Mouse (Mus musculus): ENCODE data around the gene Parpbp. TPM values are rescaled to one million over a fixed set of nuclear protein-coding genes. Genes with fewer than 3 reads are reported as not detected.

The Parpbp gene
- polyA plus RNA-seq, 1 experiment from 2014 or later, result 10.2 TPM

DNA sequence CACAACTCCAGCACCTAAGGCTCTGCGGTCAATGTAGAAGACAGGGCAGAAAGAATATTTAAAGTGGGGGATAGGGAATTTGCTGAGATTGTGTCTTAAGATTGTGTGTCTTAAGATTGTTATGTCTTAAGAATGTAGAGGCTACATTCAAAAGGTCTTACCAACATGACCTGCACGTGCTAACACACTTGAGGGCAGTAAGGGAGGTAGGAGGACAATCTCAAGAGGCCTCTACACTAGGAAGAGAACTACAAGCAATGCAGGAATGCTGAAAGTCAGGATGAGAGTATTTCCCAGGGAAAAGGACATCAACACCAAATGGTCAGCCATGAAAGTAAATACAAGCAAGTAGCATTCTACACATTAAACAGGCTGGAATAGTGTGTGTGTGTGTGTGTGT, 40.6 kb downstream of the Parpbp start:
- WGBS, result 82% methylated on average over 2 of the region's 2 CpGs
- Histone ChIP-seq H3K4me3 (no peak overlapping the region), H3K9me3 (no peaks in the 10 kb centered on the region), H3K4me2 (no peak overlapping the region), H3K27ac (replicated peaks) (no peak overlapping the region), H3K4me1 (no peaks in the 10 kb centered on the region), H3K9ac (no peak overlapping the region), H3K27me3 (replicated peaks) (no peaks in the 10 kb centered on the region), H3K36me3 (peaks cover 13% of the 10 kb centered on the region)
- no peak for ATAC-seq (ENCODE audit: extremely low read depth, insufficient number of reproducible peaks, low FRiP score, low TSS enrichment)

DNA sequence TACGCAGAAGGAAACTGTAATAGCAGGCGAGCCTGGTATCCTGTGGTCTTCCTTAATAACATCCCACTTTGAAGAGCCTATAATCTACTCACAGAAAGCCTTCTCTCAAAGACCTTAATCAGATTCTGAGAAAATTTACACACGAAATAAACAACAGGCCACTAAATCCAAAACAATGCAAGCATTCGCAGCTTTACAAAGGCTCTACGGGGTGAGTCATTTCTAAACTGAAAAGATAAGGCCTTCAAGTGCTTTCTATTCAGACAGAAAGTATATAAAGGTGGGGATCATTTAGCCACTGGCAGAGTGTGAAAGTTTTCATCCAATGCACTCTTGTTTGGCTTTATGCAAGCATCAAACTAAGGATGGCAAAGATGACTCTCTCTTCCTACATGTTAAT, 56.0 kb downstream of the Parpbp start, which contains the start of gene Pmch:
TSS of gene Pmch (plus strand) at position 301 of the 400 bp plus-strand sequence.
- 69% methylated on average over 5 of the region's 5 CpGs for WGBS

DNA sequence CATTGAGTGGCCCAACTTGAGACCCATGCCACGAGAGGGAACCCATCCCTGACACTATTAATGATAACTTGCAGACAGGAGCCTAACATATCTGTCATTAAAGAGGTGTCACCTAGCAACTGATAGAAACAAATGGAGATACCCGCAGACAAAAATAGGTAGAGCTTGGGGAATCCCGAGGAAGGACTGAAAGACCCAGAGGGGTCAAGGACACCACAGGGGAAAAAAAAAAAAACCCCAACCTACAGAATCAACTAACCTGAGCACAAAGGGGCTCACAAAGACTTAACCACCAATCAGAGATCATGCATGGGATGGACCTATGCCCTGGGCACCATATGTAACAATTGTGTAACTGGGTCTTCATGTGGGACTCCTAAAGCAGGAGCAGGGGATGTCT, 79.4 kb downstream of the Parpbp start:
- Histone ChIP-seq H3K9ac (no peak overlapping the region), H3K36me3 (no peaks in the 10 kb centered on the region), H3K4me3 (no peak overlapping the region), H3K4me1 (no peaks in the 10 kb centered on the region), H3K27me3 (replicated peaks) (no peaks in the 10 kb centered on the region), H3K9me3 (no peaks in the 10 kb centered on the region), H3K4me2 (no peak overlapping the region), H3K27ac (replicated peaks) (no peak overlapping the region)
- WGBS, result 30% methylated on average over 3 of the region's 3 CpGs
- no peak for ATAC-seq (ENCODE audit: extremely low read depth, insufficient number of reproducible peaks, low FRiP score, low TSS enrichment)

More for the DNA sequence above, 56.0 kb downstream of the Parpbp start, which contains the start of gene Pmch:
- Histone ChIP-seq H3K4me1 (no peaks in the 10 kb centered on the region), H3K4me3 (no peak within 1 kb of the TSS), H3K4me2 (no peak within 1 kb of the TSS), H3K27ac (replicated peaks) (no peak within 1 kb of the TSS), H3K27me3 (replicated peaks) (no peaks in the 10 kb centered on the region), H3K36me3 (peaks cover 30% of the 10 kb centered on the region), H3K9ac (no peak within 1 kb of the TSS), H3K9me3 (no peaks in the 10 kb centered on the region)
- ATAC-seq (ENCODE audit: extremely low read depth, insufficient number of reproducible peaks, low FRiP score, low TSS enrichment), result no peak

DNA sequence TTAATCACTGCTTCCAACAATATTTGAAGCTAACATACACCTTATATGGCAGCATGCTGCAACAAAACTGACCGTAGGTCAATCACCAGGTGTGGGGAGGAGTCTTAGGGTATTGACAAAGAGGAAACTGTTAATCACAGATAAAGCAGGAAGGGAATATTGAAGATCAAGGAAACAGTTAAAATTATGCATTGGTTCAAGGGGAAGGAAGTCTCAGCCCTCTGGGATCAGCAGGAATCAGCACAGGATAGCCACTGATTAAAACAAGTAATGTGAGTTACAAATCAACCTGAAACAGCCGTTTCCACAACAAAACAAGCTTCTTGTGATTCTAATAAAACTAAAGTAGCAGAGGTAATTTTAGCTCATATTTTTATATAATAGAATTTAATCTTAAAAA, 81.9 kb downstream of the Parpbp start:
- Histone ChIP-seq H3K4me1 (no peaks in the 10 kb centered on the region), H3K36me3 (no peaks in the 10 kb centered on the region), H3K27ac (replicated peaks) (no peak overlapping the region), H3K27me3 (replicated peaks) (no peaks in the 10 kb centered on the region), H3K9me3 (no peaks in the 10 kb centered on the region), H3K9ac (no peak overlapping the region), H3K4me2 (no peak overlapping the region), H3K4me3 (no peak overlapping the region)
- ATAC-seq (ENCODE audit: extremely low read depth, insufficient number of reproducible peaks, low FRiP score, low TSS enrichment), result no peak
- 58% methylated on average over 2 of the region's 2 CpGs for WGBS

DNA sequence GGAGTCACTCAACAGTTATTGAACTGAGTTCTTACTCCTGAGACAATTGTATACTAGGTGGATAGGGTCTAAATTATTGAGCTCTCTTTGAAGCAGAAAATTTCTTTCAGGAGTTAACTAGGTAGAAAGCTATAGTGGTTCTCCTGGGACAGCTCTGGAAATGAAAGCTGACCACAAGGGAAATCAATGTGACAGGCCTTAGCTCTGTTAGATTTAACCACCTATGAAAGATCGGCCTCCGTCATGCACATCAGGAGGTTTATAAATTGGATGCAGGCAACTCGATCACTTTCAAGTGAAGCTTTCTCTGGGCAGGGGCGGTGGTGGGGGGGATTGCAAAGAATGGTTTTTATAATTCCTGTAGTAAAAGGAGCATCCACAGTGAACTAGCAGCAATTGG, 83.3 kb downstream of the Parpbp start:
- ATAC-seq (ENCODE audit: extremely low read depth, insufficient number of reproducible peaks, low FRiP score, low TSS enrichment), result no peak
- H3K4me1 ChIP-seq, result no peaks in the 10 kb centered on the region
- H3K9ac ChIP-seq, result no peak overlapping the region
- H3K9me3 ChIP-seq, result no peaks in the 10 kb centered on the region
- no peak overlapping the region for H3K27ac ChIP-seq (replicated peaks)
- 80% methylated on average over 4 of the region's 4 CpGs for WGBS
- no peak overlapping the region for H3K4me3 ChIP-seq
- no peak overlapping the region for H3K4me2 ChIP-seq
- H3K27me3 ChIP-seq (replicated peaks), result no peaks in the 10 kb centered on the region
- no peaks in the 10 kb centered on the region for H3K36me3 ChIP-seq

DNA sequence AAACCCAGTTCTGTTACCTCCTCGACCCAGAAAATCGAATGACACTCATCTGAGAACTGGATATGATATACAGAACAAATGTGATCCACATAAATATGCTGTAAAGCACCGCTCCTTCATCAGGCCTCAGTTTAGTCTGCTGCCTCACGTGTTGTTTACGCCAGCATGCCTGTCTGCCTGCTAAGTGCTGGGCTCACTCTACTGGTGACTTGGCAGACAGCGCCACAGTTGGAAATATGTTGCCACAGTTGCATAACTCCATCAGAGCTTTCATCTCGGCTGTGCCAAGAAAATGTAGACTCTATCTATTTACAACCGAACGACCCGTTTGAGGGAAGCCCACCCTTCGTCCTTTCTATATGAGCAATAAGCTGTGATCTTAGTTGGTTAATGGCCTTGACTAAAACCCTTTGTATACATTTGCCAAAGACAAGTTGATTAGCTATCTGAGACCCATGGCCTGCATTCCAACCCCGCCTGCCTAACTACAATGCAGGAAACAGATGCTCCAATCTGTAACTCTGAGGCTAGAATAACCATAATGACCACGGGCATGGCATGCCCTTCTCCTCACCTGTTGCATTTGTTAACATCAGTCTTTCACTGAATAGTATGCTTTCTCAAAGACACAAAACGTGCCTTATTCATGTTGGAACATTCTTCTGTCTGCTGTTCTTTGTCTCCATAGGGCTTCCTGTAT, 89.6 kb downstream of the Parpbp start:
- H3K9ac ChIP-seq, result no peak overlapping the region
- no peak overlapping the region for H3K4me3 ChIP-seq
- no peaks in the 10 kb centered on the region for H3K4me1 ChIP-seq
- no peak overlapping the region for H3K4me2 ChIP-seq
- ATAC-seq (ENCODE audit: extremely low read depth, insufficient number of reproducible peaks, low FRiP score, low TSS enrichment), result no peak
- H3K9me3 ChIP-seq, result no peaks in the 10 kb centered on the region
- H3K27ac ChIP-seq (replicated peaks), result no peak overlapping the region
- WGBS, result 66% methylated on average over 14 of the region's 14 CpGs
- H3K27me3 ChIP-seq (replicated peaks), result no peaks in the 10 kb centered on the region
- H3K36me3 ChIP-seq, result no peaks in the 10 kb centered on the region

DNA sequence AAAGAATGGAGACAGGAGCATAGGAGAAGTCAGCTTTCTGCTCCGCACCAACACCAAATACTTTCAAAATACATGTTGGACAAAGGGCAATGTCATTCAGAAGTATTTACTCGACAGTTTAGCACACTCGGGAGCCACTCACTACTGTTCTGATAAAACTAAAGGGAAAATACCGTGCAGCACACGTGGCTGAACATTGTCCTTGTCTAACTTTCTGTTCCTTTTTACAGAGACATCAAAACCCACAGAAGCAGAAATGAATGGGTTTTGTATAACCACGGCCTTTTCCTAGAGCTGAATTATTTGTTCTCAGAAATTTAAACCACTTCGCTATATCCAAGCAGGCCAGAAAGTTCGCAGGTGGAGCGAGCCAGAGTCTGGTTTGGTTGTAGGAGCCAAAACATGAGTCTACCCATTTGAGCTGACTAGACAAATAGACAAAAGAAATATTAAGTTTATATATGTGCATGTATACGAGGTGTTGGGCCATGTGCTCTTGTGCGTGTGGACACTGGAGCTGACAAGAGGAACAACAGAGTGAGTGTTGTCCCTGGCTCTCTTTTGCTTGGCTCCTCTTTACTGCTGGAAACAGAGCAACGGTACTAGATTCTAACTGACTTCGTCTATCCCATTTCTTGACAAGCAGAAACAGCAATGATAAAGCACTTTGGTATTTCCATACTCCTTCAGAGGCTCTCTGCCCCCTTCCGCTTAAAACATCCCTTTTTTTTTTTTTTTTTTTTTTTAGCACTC, 92.3 kb downstream of the Parpbp start:
- Histone ChIP-seq H3K4me1 (no peaks in the 10 kb centered on the region), H3K27me3 (replicated peaks) (no peaks in the 10 kb centered on the region), H3K4me3 (no peak overlapping the region), H3K9ac (no peak overlapping the region), H3K9me3 (no peaks in the 10 kb centered on the region), H3K27ac (replicated peaks) (no peak overlapping the region), H3K4me2 (no peak overlapping the region), H3K36me3 (no peaks in the 10 kb centered on the region)
- 64% methylated on average over 14 of the region's 14 CpGs for WGBS
- ATAC-seq (ENCODE audit: extremely low read depth, insufficient number of reproducible peaks, low FRiP score, low TSS enrichment), result no peak

DNA sequence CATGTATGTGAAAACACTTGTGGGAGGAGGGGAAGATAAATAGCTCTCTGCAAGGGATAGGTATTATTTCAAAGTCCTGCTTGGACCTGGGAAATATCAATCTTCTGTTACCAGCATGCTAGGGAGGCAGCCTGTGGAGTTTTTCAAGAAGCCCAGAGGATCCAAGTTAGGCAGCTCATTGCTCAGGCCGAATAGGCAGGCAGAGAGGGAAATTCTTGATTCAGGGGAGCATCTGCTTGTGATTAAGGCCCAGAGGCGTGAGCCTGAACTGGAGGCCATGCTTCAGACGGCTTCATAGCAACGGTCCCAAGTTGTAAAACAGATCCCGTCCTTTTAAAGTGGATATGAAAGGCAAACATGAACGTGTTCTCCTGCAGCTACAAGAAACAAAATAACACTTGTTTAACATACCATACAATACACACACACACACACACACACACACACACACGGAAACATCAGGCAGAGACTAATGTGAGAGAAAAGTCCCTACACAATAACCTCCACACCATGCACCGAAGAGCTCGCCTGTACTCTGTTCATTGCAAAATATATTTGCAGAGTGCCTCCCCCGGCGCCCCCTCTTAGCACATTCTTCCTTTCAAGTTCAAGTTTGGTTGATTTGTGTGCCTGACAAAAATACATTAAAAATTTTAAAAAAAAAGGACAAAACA, 100.5 kb downstream of the Parpbp start:
- Histone ChIP-seq H3K27ac (replicated peaks) (no peak overlapping the region), H3K9ac (no peak overlapping the region), H3K4me3 (no peak overlapping the region), H3K9me3 (no peaks in the 10 kb centered on the region), H3K4me1 (no peaks in the 10 kb centered on the region), H3K36me3 (no peaks in the 10 kb centered on the region), H3K4me2 (no peak overlapping the region), H3K27me3 (replicated peaks) (no peaks in the 10 kb centered on the region)
- 61% methylated on average over 11 of the region's 11 CpGs for WGBS
- ATAC-seq (ENCODE audit: extremely low read depth, insufficient number of reproducible peaks, low FRiP score, low TSS enrichment), result no peak

DNA sequence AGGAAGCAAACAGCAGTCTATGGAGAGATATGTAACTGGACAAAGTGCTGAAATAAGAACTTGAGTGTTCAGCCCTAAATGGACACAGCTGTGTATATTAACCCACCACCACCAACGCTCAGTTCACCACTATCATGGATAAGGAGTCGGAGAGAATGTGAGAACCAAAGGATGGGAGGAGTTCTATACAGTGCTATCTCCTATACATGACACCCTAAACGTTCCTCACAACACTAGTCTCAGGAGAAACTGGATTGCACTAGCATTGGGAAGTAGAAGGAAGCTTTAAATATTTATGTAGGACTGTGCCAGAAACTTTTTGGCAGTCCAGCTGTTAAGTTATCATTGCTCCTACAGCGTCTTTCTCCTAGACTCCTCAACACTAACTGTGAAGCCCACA, 102.4 kb downstream of the Parpbp start:
- H3K4me1 ChIP-seq, result no peaks in the 10 kb centered on the region
- H3K4me2 ChIP-seq, result no peak overlapping the region
- 54% methylated on average over 4 of the region's 4 CpGs for WGBS
- no peak overlapping the region for H3K9ac ChIP-seq
- ATAC-seq (ENCODE audit: extremely low read depth, insufficient number of reproducible peaks, low FRiP score, low TSS enrichment), result no peak
- no peak overlapping the region for H3K27ac ChIP-seq (replicated peaks)
- H3K36me3 ChIP-seq, result no peaks in the 10 kb centered on the region
- no peak overlapping the region for H3K4me3 ChIP-seq
- no peaks in the 10 kb centered on the region for H3K9me3 ChIP-seq
- H3K27me3 ChIP-seq (replicated peaks), result no peaks in the 10 kb centered on the region
